Mouse (Mus musculus) erythroblast, adult 5-6 weeks (primary cell): ENCODE measurements around the gene Herc3. TPM values are rescaled to one million over a fixed set of nuclear protein-coding genes. Genes with fewer than 3 reads are reported as not detected.
"Not testable (repeated sequence)": the region's sequence is repeated elsewhere in the genome, so short reads cannot be mapped to it uniquely, and the experiment has no call there.

Experiments
- ATAC-seq: replicated peaks from 2 replicates; pipeline ENCODE4 v1.8.0; 2016; ENCODE audit warnings: moderate number of reproducible peaks, mild to moderate bottlenecking, moderate TSS enrichment, inconsistent platforms; ENCODE audit not compliant: poor library complexity, low FRiP score, severe bottlenecking
- total RNA-seq, 2 experiments: library from RNA; stranded (forward) in 1 of 2; stranded (reverse) in 1 of 2; fragments of 150-400 nt in 1 of 2; fragments of 200-764, 138-1000 nt in 1 of 2; gene quantifications; 2 replicates each; pipeline versions ENCODE4 v1.2.3 to v1.2.4; 2015 to 2017; ENCODE audit warnings: low replicate concordance in 2 of 2

The Herc3 gene
- total RNA-seq (2015; ENCODE audit: low replicate concordance) (2.5 and 9.2 TPM in 2 replicates), total RNA-seq (2017; ENCODE audit: low replicate concordance) (2.9 and 3.6 TPM in 2 replicates)

- peak; percentile 84 for ATAC-seq
These were observed at the start of gene Herc3 for GRCm38 (mm10) chr6:58831232-58832009. Gene Herc3 (plus strand): TSS chr6:58831465.

- no peak for ATAC-seq
These were observed 29.9 kb upstream of the Herc3 start for GRCm38 (mm10) chr6:58801394-58801793.

- ATAC-seq: no peak
These were observed 16.9 kb upstream of the Herc3 start for GRCm38 (mm10) chr6:58814381-58814780.

GRCm38 (mm10) chr6:58817037-58817436 is 14.2 kb upstream of the Herc3 start:
- ATAC-seq: not testable (repeated sequence)

- no peak for ATAC-seq
These were observed 5.6 kb upstream of the Herc3 start for GRCm38 (mm10) chr6:58825619-58826018.

- no peak for ATAC-seq
These were observed 5.2 kb upstream of the Herc3 start for GRCm38 (mm10) chr6:58826089-58826488.

- no peak for ATAC-seq
These were observed 2.7 kb upstream of the Herc3 start for GRCm38 (mm10) chr6:58828582-58828981.

GRCm38 (mm10) chr6:58830840-58831231 is 429 bp upstream of the Herc3 start:
- ATAC-seq: no peak

GRCm38 (mm10) chr6:58832591-58833018 is 1.3 kb downstream of the Herc3 start:
- ATAC-seq: no peak

- no peak for ATAC-seq
These were observed 3.2 kb downstream of the Herc3 start for GRCm38 (mm10) chr6:58834470-58834869.

- ATAC-seq: no peak
These were observed 4.3 kb downstream of the Herc3 start for GRCm38 (mm10) chr6:58835591-58835990.

- no peak for ATAC-seq
These were observed 5.2 kb downstream of the Herc3 start for GRCm38 (mm10) chr6:58836476-58836875.

- no peak for ATAC-seq
These were observed 6.7 kb downstream of the Herc3 start for GRCm38 (mm10) chr6:58837917-58838316.

- ATAC-seq: no peak
These were observed 9.9 kb downstream of the Herc3 start for GRCm38 (mm10) chr6:58841208-58841607.

GRCm38 (mm10) chr6:58842186-58842585 is 10.9 kb downstream of the Herc3 start:
- no peak for ATAC-seq

- no peak for ATAC-seq
These were observed 12.3 kb downstream of the Herc3 start for GRCm38 (mm10) chr6:58843580-58843979.

- ATAC-seq: no peak
These were observed 13.0 kb downstream of the Herc3 start for GRCm38 (mm10) chr6:58844188-58844822.

GRCm38 (mm10) chr6:58846850-58847692 is 15.8 kb downstream of the Herc3 start:
- no peak for ATAC-seq

GRCm38 (mm10) chr6:58847836-58848235 is 16.6 kb downstream of the Herc3 start:
- no peak for ATAC-seq

- ATAC-seq: no peak
These were observed 18.1 kb downstream of the Herc3 start for GRCm38 (mm10) chr6:58849356-58849755.
